Mouse (Mus musculus): ENCODE results near the gene 2310022A10Rik. TPM values are rescaled to one million over a fixed set of nuclear protein-coding genes. Genes with fewer than 3 reads are reported as not detected.

2310022A10Rik gene
- polyA plus RNA-seq, 1 experiment from 2014 or later: 31.0 TPM

GRCm38 (mm10) chr7:27609285-27609684 is 56.3 kb downstream of the 2310022A10Rik start:
- Histone ChIP-seq H3K27me3 (ENCODE audit: control insufficient read depth, insufficient read depth, low read length) (no peaks in the 10 kb centered on the region), H3K9me3 (ENCODE audit: control insufficient read depth, low read length) (no peaks in the 10 kb centered on the region), H3K9ac (ENCODE audit: low read length) (no peak overlapping the region), H3K4me3 (ENCODE audit: control insufficient read depth in 1 of 2, insufficient read depth in 1 of 2, low read depth in 1 of 2, low read length in 2 of 2) (no peak overlapping the region), H3K4me1 (ENCODE audit: control insufficient read depth in 2 of 2, insufficient read depth in 2 of 2, low read length in 2 of 2) (peaks cover 52 to 72% of the 10 kb centered on the region in 2 experiments), H3K36me3 (ENCODE audit: control insufficient read depth, insufficient read depth, low read length) (peaks cover 22% of the 10 kb centered on the region), H3K27ac (replicated peaks in 1 of 2; ENCODE audit: control insufficient read depth in 1 of 2, insufficient read depth in 1 of 2, low read depth in 2 of 2, low read length in 2 of 2) (peak overlapping the region; percentile 55 to 72; a peak in 3 of 4 replicates), H3K4me2 (ENCODE audit: low read length) (peak overlapping the region; percentile 2; the same call in 1 of the 2 replicates)
- WGBS: 13% methylated on average over 4 of the region's 4 CpGs
- ATAC-seq (ENCODE audit: insufficient number of reproducible peaks, insufficient read depth, low FRiP score, low read depth): peak; percentile 52; the same call in 1 of the 2 replicates

DNA sequence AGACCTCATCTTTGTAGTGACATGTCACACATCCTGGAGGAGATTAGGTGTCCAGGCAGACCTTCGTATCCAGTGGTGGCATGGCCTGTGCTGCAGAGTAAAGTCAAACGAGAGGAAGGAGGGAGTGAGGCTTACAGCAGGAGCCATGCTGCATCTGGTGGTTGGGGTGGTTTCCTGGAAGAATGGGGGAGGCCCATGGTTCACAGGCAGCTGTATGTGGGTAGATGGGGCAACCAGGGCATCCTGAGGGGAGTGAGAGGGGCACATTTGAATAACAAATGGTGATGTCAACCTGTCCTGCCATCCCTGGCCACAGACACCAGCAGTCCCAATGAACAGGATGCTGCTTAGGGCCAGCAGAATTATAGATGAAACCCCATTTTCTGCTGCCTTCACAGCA is 56.7 kb downstream of the 2310022A10Rik start:
- peak overlapping the region; percentile 2; the same call in 1 of the 2 replicates for H3K4me2 ChIP-seq (ENCODE audit: low read length)
- no peak overlapping the region for H3K9ac ChIP-seq (ENCODE audit: low read length)
- peaks cover 22% of the 10 kb centered on the region for H3K36me3 ChIP-seq (ENCODE audit: control insufficient read depth, insufficient read depth, low read length)
- H3K9me3 ChIP-seq (ENCODE audit: control insufficient read depth, low read length): no peaks in the 10 kb centered on the region
- H3K27me3 ChIP-seq (ENCODE audit: control insufficient read depth, insufficient read depth, low read length): no peaks in the 10 kb centered on the region
- ATAC-seq (ENCODE audit: insufficient number of reproducible peaks, insufficient read depth, low FRiP score, low read depth): no peak
- H3K27ac ChIP-seq (replicated peaks in 1 of 2; ENCODE audit: control insufficient read depth in 1 of 2, insufficient read depth in 1 of 2, low read depth in 2 of 2, low read length in 2 of 2): peak overlapping the region; percentile 55 to 72; a peak in 3 of 4 replicates
- peaks cover 48 to 68% of the 10 kb centered on the region in 2 experiments for H3K4me1 ChIP-seq (ENCODE audit: control insufficient read depth in 2 of 2, insufficient read depth in 2 of 2, low read length in 2 of 2)
- whole genome bisulfite sequencing: 11% methylated on average over 2 of the region's 2 CpGs
- H3K4me3 ChIP-seq (ENCODE audit: control insufficient read depth in 1 of 2, insufficient read depth in 1 of 2, low read depth in 1 of 2, low read length in 2 of 2): no peak overlapping the region

DNA sequence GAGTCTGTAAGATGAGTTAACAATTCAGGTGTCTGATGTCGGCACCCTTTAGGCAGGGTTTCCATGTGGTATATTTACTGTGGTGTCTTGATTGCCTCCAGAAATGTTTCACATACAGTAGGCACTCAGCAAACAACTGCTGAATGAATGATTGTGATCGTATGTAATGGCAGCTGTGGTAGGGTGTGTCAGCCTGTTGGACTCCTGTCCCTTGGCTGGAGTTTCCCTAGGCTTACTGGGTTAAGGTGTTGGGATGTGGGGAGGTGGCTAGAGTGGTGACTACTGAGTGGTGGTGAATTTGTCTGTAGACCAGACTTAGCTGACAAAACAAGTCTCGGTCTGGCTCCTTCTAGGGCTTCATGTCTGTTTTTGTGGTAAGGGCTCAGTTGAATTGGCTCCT is 57.3 kb downstream of the 2310022A10Rik start:
- Histone ChIP-seq H3K36me3 (ENCODE audit: control insufficient read depth, insufficient read depth, low read length) (peaks cover 22% of the 10 kb centered on the region), H3K4me1 (ENCODE audit: control insufficient read depth in 2 of 2, insufficient read depth in 2 of 2, low read length in 2 of 2) (peaks cover 47 to 61% of the 10 kb centered on the region in 2 experiments)
- WGBS: 92% methylated on average over 3 of the region's 3 CpGs

GRCm38 (mm10) chr7:27610871-27611270 is 57.8 kb downstream of the 2310022A10Rik start:
- H3K4me3 ChIP-seq (ENCODE audit: control insufficient read depth in 1 of 2, insufficient read depth in 1 of 2, low read depth in 1 of 2, low read length in 2 of 2): no peak overlapping the region
- 88% methylated on average over 5 of the region's 5 CpGs for WGBS
- H3K4me1 ChIP-seq (ENCODE audit: control insufficient read depth in 2 of 2, insufficient read depth in 2 of 2, low read length in 2 of 2): peaks cover 42 to 56% of the 10 kb centered on the region in 2 experiments
- peaks cover 26% of the 10 kb centered on the region for H3K36me3 ChIP-seq (ENCODE audit: control insufficient read depth, insufficient read depth, low read length)
- no peak overlapping the region for H3K27ac ChIP-seq (replicated peaks in 1 of 2; ENCODE audit: control insufficient read depth in 1 of 2, insufficient read depth in 1 of 2, low read depth in 2 of 2, low read length in 2 of 2)
- ATAC-seq (ENCODE audit: insufficient number of reproducible peaks, insufficient read depth, low FRiP score, low read depth): no peak
- no peaks in the 10 kb centered on the region for H3K27me3 ChIP-seq (ENCODE audit: control insufficient read depth, insufficient read depth, low read length)
- no peak overlapping the region for H3K9ac ChIP-seq (ENCODE audit: low read length)
- H3K9me3 ChIP-seq (ENCODE audit: control insufficient read depth, low read length): no peaks in the 10 kb centered on the region
- no peak overlapping the region for H3K4me2 ChIP-seq (ENCODE audit: low read length)

More for the DNA sequence above, 57.3 kb downstream of the 2310022A10Rik start:
- no peak overlapping the region for H3K9ac ChIP-seq (ENCODE audit: low read length)
- no peak overlapping the region for H3K27ac ChIP-seq (replicated peaks in 1 of 2; ENCODE audit: control insufficient read depth in 1 of 2, insufficient read depth in 1 of 2, low read depth in 2 of 2, low read length in 2 of 2)
- ATAC-seq (ENCODE audit: insufficient number of reproducible peaks, insufficient read depth, low FRiP score, low read depth): no peak
- no peaks in the 10 kb centered on the region for H3K9me3 ChIP-seq (ENCODE audit: control insufficient read depth, low read length)
- H3K4me2 ChIP-seq (ENCODE audit: low read length): no peak overlapping the region
- no peak overlapping the region for H3K4me3 ChIP-seq (ENCODE audit: control insufficient read depth in 1 of 2, insufficient read depth in 1 of 2, low read depth in 1 of 2, low read length in 2 of 2)
- no peaks in the 10 kb centered on the region for H3K27me3 ChIP-seq (ENCODE audit: control insufficient read depth, insufficient read depth, low read length)

DNA sequence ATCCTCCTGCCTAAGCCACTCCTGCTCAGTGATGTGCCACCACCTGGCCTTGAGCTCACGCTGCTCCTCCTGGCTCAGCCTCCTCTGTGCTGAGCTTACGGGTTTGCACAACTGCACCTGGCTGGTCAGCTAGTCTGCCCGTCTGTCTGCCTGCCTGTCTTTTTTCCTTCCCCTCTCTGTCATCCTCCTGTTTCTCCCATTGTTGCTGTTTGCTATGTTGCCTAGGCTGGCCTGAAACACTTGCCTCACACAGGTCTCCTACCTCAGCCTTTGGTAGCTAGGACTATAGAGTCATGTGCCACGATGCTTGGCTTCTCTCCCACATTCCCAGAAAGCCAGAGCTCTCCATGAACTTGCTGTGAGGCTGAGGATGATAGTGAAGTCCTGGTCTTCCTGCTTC is 59.9 kb downstream of the 2310022A10Rik start:
- WGBS: 59% methylated on average over 4 of the region's 4 CpGs
- peaks cover 21 to 35% of the 10 kb centered on the region in 2 experiments for H3K4me1 ChIP-seq (ENCODE audit: control insufficient read depth in 2 of 2, insufficient read depth in 2 of 2, low read length in 2 of 2)
- H3K36me3 ChIP-seq (ENCODE audit: control insufficient read depth, insufficient read depth, low read length): peaks cover 46% of the 10 kb centered on the region
- no peak overlapping the region for H3K9ac ChIP-seq (ENCODE audit: low read length)
- no peaks in the 10 kb centered on the region for H3K9me3 ChIP-seq (ENCODE audit: control insufficient read depth, low read length)
- no peak overlapping the region for H3K27ac ChIP-seq (replicated peaks in 1 of 2; ENCODE audit: control insufficient read depth in 1 of 2, insufficient read depth in 1 of 2, low read depth in 2 of 2, low read length in 2 of 2)
- no peak for ATAC-seq (ENCODE audit: insufficient number of reproducible peaks, insufficient read depth, low FRiP score, low read depth)
- no peaks in the 10 kb centered on the region for H3K27me3 ChIP-seq (ENCODE audit: control insufficient read depth, insufficient read depth, low read length)
- H3K4me3 ChIP-seq (ENCODE audit: control insufficient read depth in 1 of 2, insufficient read depth in 1 of 2, low read depth in 1 of 2, low read length in 2 of 2): no peak overlapping the region
- H3K4me2 ChIP-seq (ENCODE audit: low read length): no peak overlapping the region

- Histone ChIP-seq H3K4me3 (ENCODE audit: control insufficient read depth in 1 of 2, insufficient read depth in 1 of 2, low read depth in 1 of 2, low read length in 2 of 2) (no peak overlapping the region), H3K9ac (ENCODE audit: low read length) (no peak overlapping the region), H3K4me1 (ENCODE audit: control insufficient read depth in 2 of 2, insufficient read depth in 2 of 2, low read length in 2 of 2) (peaks cover 13 to 25% of the 10 kb centered on the region in 2 experiments), H3K27ac (replicated peaks in 1 of 2; ENCODE audit: control insufficient read depth in 1 of 2, insufficient read depth in 1 of 2, low read depth in 2 of 2, low read length in 2 of 2) (no peak overlapping the region), H3K36me3 (ENCODE audit: control insufficient read depth, insufficient read depth, low read length) (peaks cover 52% of the 10 kb centered on the region), H3K9me3 (ENCODE audit: control insufficient read depth, low read length) (no peaks in the 10 kb centered on the region), H3K27me3 (ENCODE audit: control insufficient read depth, insufficient read depth, low read length) (no peaks in the 10 kb centered on the region), H3K4me2 (ENCODE audit: low read length) (no peak overlapping the region)
- no peak for ATAC-seq (ENCODE audit: insufficient number of reproducible peaks, insufficient read depth, low FRiP score, low read depth)
- WGBS: 77% methylated on average over 8 of the region's 8 CpGs
These were observed 60.9 kb downstream of the 2310022A10Rik start for GRCm38 (mm10) chr7:27613751-27614499.

GRCm38 (mm10) chr7:27621028-27621427 is 68.0 kb downstream of the 2310022A10Rik start:
- Histone ChIP-seq H3K27ac (replicated peaks in 1 of 2; ENCODE audit: control insufficient read depth in 1 of 2, insufficient read depth in 1 of 2, low read depth in 2 of 2, low read length in 2 of 2) (no peak overlapping the region), H3K9ac (ENCODE audit: low read length) (no peak overlapping the region), H3K27me3 (ENCODE audit: control insufficient read depth, insufficient read depth, low read length) (no peaks in the 10 kb centered on the region), H3K4me1 (ENCODE audit: control insufficient read depth in 2 of 2, insufficient read depth in 2 of 2, low read length in 2 of 2) (no peaks in the 10 kb centered on the region), H3K4me2 (ENCODE audit: low read length) (no peak overlapping the region), H3K9me3 (ENCODE audit: control insufficient read depth, low read length) (no peaks in the 10 kb centered on the region), H3K4me3 (ENCODE audit: control insufficient read depth in 1 of 2, insufficient read depth in 1 of 2, low read depth in 1 of 2, low read length in 2 of 2) (no peak overlapping the region), H3K36me3 (ENCODE audit: control insufficient read depth, insufficient read depth, low read length) (peaks cover 99% of the 10 kb centered on the region)
- no peak for ATAC-seq (ENCODE audit: insufficient number of reproducible peaks, insufficient read depth, low FRiP score, low read depth)
- WGBS: 77% methylated on average over 6 of the region's 6 CpGs
